Mouse (Mus musculus): ENCODE measurements around the gene Shc1. TPM values are rescaled to one million over a fixed set of nuclear protein-coding genes. Genes with fewer than 3 reads are reported as not detected.
"Not testable (repeated sequence)": the region's sequence is repeated elsewhere in the genome, so short reads cannot be mapped to it uniquely, and the experiment has no call there.

Shc1 gene
- polyA plus RNA-seq, 1 experiment from 2014 or later: 13.9 TPM

- no peak for DNase-seq (ENCODE audit: low spot score)
Observed at GRCm38 (mm10) chr3:89421810-89422473, 3.7 kb downstream of the Shc1 start.

GRCm38 (mm10) chr3:89422556-89423205, 4.4 kb downstream of the Shc1 start:
- Histone ChIP-seq H3K9me3 (ENCODE audit: control insufficient read depth, low read length) (no peaks in the 10 kb centered on the region), H3K27me3 (ENCODE audit: control insufficient read depth, insufficient read depth, low read length) (no peaks in the 10 kb centered on the region), H3K4me3 (replicated peaks; ENCODE audit: low read length) (peak overlapping the region; percentile 27; the same call in 1 of the 2 replicates), H3K27ac (no peak overlapping the region), H3K4me2 (replicated peaks) (peak overlapping the region; percentile 56), H3K9ac (no peak overlapping the region), H3K4me1 (replicated peaks; ENCODE audit: control insufficient read depth, insufficient read depth, low read length) (peaks cover 24% of the 10 kb centered on the region), H3K36me3 (replicated peaks; ENCODE audit: control insufficient read depth, insufficient read depth) (peaks cover 22% of the 10 kb centered on the region)
- ATAC-seq (ENCODE audit: low FRiP score): no peak
- DNase-seq (ENCODE audit: low spot score): no peak
- WGBS: 71% methylated on average over 6 of the region's 6 CpGs

More at GRCm38 (mm10) chr3:89421810-89422473, 3.7 kb downstream of the Shc1 start:
- ATAC-seq (ENCODE audit: low FRiP score): no peak
- H3K9ac ChIP-seq: peak overlapping the region; percentile 57
- H3K36me3 ChIP-seq (replicated peaks; ENCODE audit: control insufficient read depth, insufficient read depth): peaks cover 14% of the 10 kb centered on the region
- no peaks in the 10 kb centered on the region for H3K27me3 ChIP-seq (ENCODE audit: control insufficient read depth, insufficient read depth, low read length)
- peaks cover 29% of the 10 kb centered on the region for H3K4me1 ChIP-seq (replicated peaks; ENCODE audit: control insufficient read depth, insufficient read depth, low read length)
- peak overlapping the region; percentile 27 for H3K4me3 ChIP-seq (replicated peaks; ENCODE audit: low read length)
- WGBS: 11% methylated on average over 21 of the region's 22 CpGs
- H3K27ac ChIP-seq: peak overlapping the region; percentile 16; the same call in 1 of the 2 replicates
- no peaks in the 10 kb centered on the region for H3K9me3 ChIP-seq (ENCODE audit: control insufficient read depth, low read length)
- H3K4me2 ChIP-seq (replicated peaks): peak overlapping the region; percentile 56

DNA sequence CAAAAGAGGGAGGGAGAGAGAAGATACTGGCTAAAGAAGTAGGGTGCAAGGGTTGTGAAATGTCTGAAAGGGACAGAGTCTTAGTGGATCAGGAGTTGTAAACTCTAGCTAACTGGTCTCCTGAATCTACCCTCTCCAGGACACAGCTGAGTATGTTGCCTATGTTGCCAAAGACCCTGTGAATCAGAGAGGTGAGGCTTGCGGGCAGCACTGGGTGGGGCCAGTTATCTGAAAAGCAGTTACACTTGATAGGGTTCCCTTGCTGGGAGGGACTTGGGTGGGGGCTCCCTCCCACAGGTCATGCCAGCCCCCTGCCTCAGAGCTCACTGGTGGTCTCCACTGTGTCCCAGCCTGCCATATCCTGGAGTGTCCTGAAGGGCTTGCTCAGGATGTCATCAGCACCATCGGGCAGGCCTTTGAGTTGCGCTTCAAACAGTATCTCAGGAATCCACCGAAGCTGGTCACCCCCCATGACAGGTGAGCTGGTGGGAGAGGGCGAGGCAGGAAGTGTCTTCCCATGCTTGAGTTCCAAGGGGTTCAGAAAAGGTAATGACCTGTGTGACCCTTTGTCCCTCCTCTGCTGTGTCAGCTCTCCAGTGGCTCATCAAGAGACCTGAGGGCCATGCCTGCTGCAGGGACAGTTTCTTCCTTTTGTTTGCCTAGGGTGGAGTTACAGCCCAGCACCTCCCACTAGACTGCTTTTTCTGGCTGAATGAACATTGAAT, 6.3 kb downstream of the Shc1 start:
- Histone ChIP-seq H3K4me1 (replicated peaks; ENCODE audit: control insufficient read depth, insufficient read depth, low read length) (peaks cover 18% of the 10 kb centered on the region), H3K36me3 (replicated peaks; ENCODE audit: control insufficient read depth, insufficient read depth) (peaks cover 27% of the 10 kb centered on the region), H3K27ac (no peak overlapping the region), H3K9ac (no peak overlapping the region), H3K9me3 (ENCODE audit: control insufficient read depth, low read length) (no peaks in the 10 kb centered on the region), H3K27me3 (ENCODE audit: control insufficient read depth, insufficient read depth, low read length) (no peaks in the 10 kb centered on the region), H3K4me2 (replicated peaks) (no peak overlapping the region), H3K4me3 (replicated peaks; ENCODE audit: low read length) (no peak overlapping the region)
- DNase-seq (ENCODE audit: low spot score) (no peak), ATAC-seq (ENCODE audit: low FRiP score) (no peak)
- WGBS: 88% methylated on average over 5 of the region's 5 CpGs

- H3K4me1 ChIP-seq (replicated peaks; ENCODE audit: control insufficient read depth, insufficient read depth, low read length): peaks cover 14% of the 10 kb centered on the region
- WGBS: 87% methylated on average over 5 of the region's 5 CpGs
Observed at GRCm38 (mm10) chr3:89425141-89425525, 6.9 kb downstream of the Shc1 start.

GRCm38 (mm10) chr3:89425876-89426275, 7.6 kb downstream of the Shc1 start:
- Histone ChIP-seq H3K36me3 (replicated peaks; ENCODE audit: control insufficient read depth, insufficient read depth) (peaks cover 27% of the 10 kb centered on the region), H3K4me2 (replicated peaks) (no peak overlapping the region), H3K4me3 (replicated peaks; ENCODE audit: low read length) (no peak overlapping the region), H3K9ac (no peak overlapping the region), H3K4me1 (replicated peaks; ENCODE audit: control insufficient read depth, insufficient read depth, low read length) (peaks cover 14% of the 10 kb centered on the region), H3K27ac (no peak overlapping the region), H3K27me3 (ENCODE audit: control insufficient read depth, insufficient read depth, low read length) (no peaks in the 10 kb centered on the region), H3K9me3 (ENCODE audit: control insufficient read depth, low read length) (no peaks in the 10 kb centered on the region)
- DNase-seq (ENCODE audit: low spot score): no peak
- 88% methylated on average over 4 of the region's 4 CpGs for WGBS
- ATAC-seq (ENCODE audit: low FRiP score): no peak

More at GRCm38 (mm10) chr3:89425141-89425525, 6.9 kb downstream of the Shc1 start:
- DNase-seq (ENCODE audit: low spot score) (no peak), ATAC-seq (ENCODE audit: low FRiP score) (no peak)
- H3K9ac ChIP-seq: no peak overlapping the region
- no peak overlapping the region for H3K27ac ChIP-seq
- H3K36me3 ChIP-seq (replicated peaks; ENCODE audit: control insufficient read depth, insufficient read depth): peaks cover 27% of the 10 kb centered on the region
- H3K4me2 ChIP-seq (replicated peaks): no peak overlapping the region
- no peaks in the 10 kb centered on the region for H3K27me3 ChIP-seq (ENCODE audit: control insufficient read depth, insufficient read depth, low read length)
- no peak overlapping the region for H3K4me3 ChIP-seq (replicated peaks; ENCODE audit: low read length)
- no peaks in the 10 kb centered on the region for H3K9me3 ChIP-seq (ENCODE audit: control insufficient read depth, low read length)

GRCm38 (mm10) chr3:89429021-89429420, 10.8 kb downstream of the Shc1 start:
- H3K4me2 ChIP-seq (replicated peaks); DNase-seq (ENCODE audit: low spot score); H3K27me3 ChIP-seq (ENCODE audit: control insufficient read depth, insufficient read depth, low read length); H3K27ac ChIP-seq; H3K4me3 ChIP-seq (replicated peaks; ENCODE audit: low read length); H3K9me3 ChIP-seq (ENCODE audit: control insufficient read depth, low read length); ATAC-seq (ENCODE audit: low FRiP score); H3K9ac ChIP-seq: not testable (repeated sequence)
- H3K36me3 ChIP-seq (replicated peaks; ENCODE audit: control insufficient read depth, insufficient read depth): peaks cover 46% of the 10 kb centered on the region
- 91% methylated on average over 7 of the region's 7 CpGs for WGBS
- H3K4me1 ChIP-seq (replicated peaks; ENCODE audit: control insufficient read depth, insufficient read depth, low read length): peaks cover 15% of the 10 kb centered on the region

- 2% methylated on average over 65 of the region's 68 CpGs for WGBS
- Histone ChIP-seq H3K4me2 (replicated peaks) (peak within 1 kb of the TSS; percentile 87), H3K4me1 (replicated peaks; ENCODE audit: control insufficient read depth, insufficient read depth, low read length) (peaks cover 15% of the 10 kb centered on the region), H3K4me3 (replicated peaks; ENCODE audit: low read length) (peak within 1 kb of the TSS; percentile 95), H3K36me3 (replicated peaks; ENCODE audit: control insufficient read depth, insufficient read depth) (peaks cover 48% of the 10 kb centered on the region), H3K9me3 (ENCODE audit: control insufficient read depth, low read length) (no peaks in the 10 kb centered on the region), H3K27ac (peak within 1 kb of the TSS; percentile 92), H3K27me3 (ENCODE audit: control insufficient read depth, insufficient read depth, low read length) (no peaks in the 10 kb centered on the region), H3K9ac (peak within 1 kb of the TSS; percentile 97)
- ATAC-seq (ENCODE audit: low FRiP score) (peak; percentile 97), DNase-seq (ENCODE audit: low spot score) (peak; percentile 87)
Observed at GRCm38 (mm10) chr3:89430171-89431159, 12.2 kb downstream of the Shc1 start, which contains the start of gene Pygo2. Gene Pygo2, plus strand, starts transcription at chr3:89430214.

DNA sequence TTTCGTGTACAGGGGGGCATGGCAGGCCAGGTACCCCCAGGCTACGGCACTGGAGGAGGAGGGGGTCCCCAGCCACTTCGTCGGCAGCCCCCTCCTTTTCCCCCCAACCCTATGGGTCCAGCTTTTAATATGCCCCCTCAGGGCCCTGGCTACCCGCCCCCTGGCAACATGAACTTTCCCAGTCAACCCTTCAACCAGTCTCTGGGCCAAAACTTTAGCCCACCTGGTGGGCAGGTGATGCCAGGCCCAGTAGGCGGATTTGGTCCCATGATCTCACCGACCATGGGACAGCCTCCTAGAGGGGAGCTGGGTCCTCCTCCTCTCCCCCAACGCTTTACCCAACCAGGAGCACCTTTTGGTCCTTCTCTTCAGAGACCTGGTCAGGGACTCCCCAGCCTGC, 14.4 kb downstream of the Shc1 start:
- Histone ChIP-seq H3K9me3 (ENCODE audit: control insufficient read depth, low read length) (no peaks in the 10 kb centered on the region), H3K27me3 (ENCODE audit: control insufficient read depth, insufficient read depth, low read length) (no peaks in the 10 kb centered on the region), H3K36me3 (replicated peaks; ENCODE audit: control insufficient read depth, insufficient read depth) (peaks cover 34% of the 10 kb centered on the region), H3K9ac (no peak overlapping the region), H3K4me2 (replicated peaks) (no peak overlapping the region), H3K4me1 (replicated peaks; ENCODE audit: control insufficient read depth, insufficient read depth, low read length) (peaks cover 18% of the 10 kb centered on the region), H3K27ac (no peak overlapping the region), H3K4me3 (replicated peaks; ENCODE audit: low read length) (no peak overlapping the region)
- no peak for ATAC-seq (ENCODE audit: low FRiP score)
- WGBS: 96% methylated on average over 8 of the region's 8 CpGs
- no peak for DNase-seq (ENCODE audit: low spot score)
